Mouse (Mus musculus): ENCODE results near the gene Rap1a. TPM values are rescaled to one million over a fixed set of nuclear protein-coding genes. Genes with fewer than 3 reads are reported as not detected.

The Rap1a gene
- polyA plus RNA-seq, 1 experiment, result 55.6 TPM

- no peak for DNase-seq (ENCODE audit: extremely low spot score in 1 of 2, low spot score in 1 of 2)
Observed at GRCm38 (mm10) chr3:105696387-105697147, 104.6 kb downstream of the Rap1a start.

GRCm38 (mm10) chr3:105695476-105696386, 105.4 kb downstream of the Rap1a start:
- no peak for DNase-seq (ENCODE audit: extremely low spot score in 1 of 2, low spot score in 1 of 2)

GRCm38 (mm10) chr3:105693327-105694080, 107.6 kb downstream of the Rap1a start:
- peak; percentile 91 to 93 for DNase-seq (ENCODE audit: extremely low spot score in 1 of 2, low spot score in 1 of 2)

GRCm38 (mm10) chr3:105688536-105688935, 112.6 kb downstream of the Rap1a start:
- DNase-seq (ENCODE audit: extremely low spot score in 1 of 2, low spot score in 1 of 2), result no peak

GRCm38 (mm10) chr3:105687324-105688060, 113.6 kb downstream of the Rap1a start, which contains the start of gene Ddx20:
TSS of gene Ddx20 (minus strand) at chr3:105687574.
- peak; percentile 94 to 97 for DNase-seq (ENCODE audit: extremely low spot score in 1 of 2, low spot score in 1 of 2)

- peak in 1 of 2 experiments; percentile 12 for DNase-seq (ENCODE audit: extremely low spot score in 1 of 2, low spot score in 1 of 2)
Observed at GRCm38 (mm10) chr3:105686394-105687323, 114.5 kb downstream of the Rap1a start.

GRCm38 (mm10) chr3:105680346-105680745, 120.8 kb downstream of the Rap1a start:
- DNase-seq (ENCODE audit: extremely low spot score in 1 of 2, low spot score in 1 of 2), result no peak

Other genes with a start within 250 kb of the Rap1a start
- 10.3 and 10.8 TPM in 2 replicates for gene Ddx20, start 113.8 kb downstream of the Rap1a start, polyA plus RNA-seq (2012; rRNA removed)
- 52.9 and 59.1 TPM in 2 replicates for gene Inka2, start 96.7 kb downstream of the Rap1a start, polyA plus RNA-seq (2012; rRNA removed)
- gene Adora3, start 69.5 kb upstream of the Rap1a start, polyA plus RNA-seq (2012; rRNA removed), result 1.2 and 1.5 TPM in 2 replicates
- gene Tmigd3, start 69.6 kb upstream of the Rap1a start, polyA plus RNA-seq (2012; rRNA removed), result 0.20 TPM in 1 of 2 replicates, not detected in the other
- 1.4 and 1.8 TPM in 2 replicates for gene I830077J02Rik, start 131.3 kb upstream of the Rap1a start, polyA plus RNA-seq (2012; rRNA removed)
- 48.1 and 52.1 TPM in 2 replicates for gene Wdr77, start 158.0 kb upstream of the Rap1a start, polyA plus RNA-seq (2012; rRNA removed)
- 321 and 347 TPM in 2 replicates for gene Atp5f1, start 158.8 kb upstream of the Rap1a start, polyA plus RNA-seq (2012; rRNA removed)
- gene Ovgp1, start 172.4 kb upstream of the Rap1a start, polyA plus RNA-seq (2012; rRNA removed), result 14.7 and 15.2 TPM in 2 replicates
- 1.0 and 1.3 TPM in 2 replicates for gene Pifo, start 213.3 kb upstream of the Rap1a start, polyA plus RNA-seq (2012; rRNA removed)
- gene Chil5, start 231.5 kb upstream of the Rap1a start, polyA plus RNA-seq (2012; rRNA removed), result 0.12 and 0.53 TPM in 2 replicates